Mouse (Mus musculus) c-Kit-positive CD71-positive TER-119-positive erythroid progenitor cells, embryonic 14.5 days (primary cell): ENCODE results near the gene Hoxa5.

Experiments used
- DNase-seq: peaks from one replicate; pipeline ENCODE4 v3.0.0-alpha.2; 2013; ENCODE audit warnings: low spot score

Gene Hoxa5

DNA sequence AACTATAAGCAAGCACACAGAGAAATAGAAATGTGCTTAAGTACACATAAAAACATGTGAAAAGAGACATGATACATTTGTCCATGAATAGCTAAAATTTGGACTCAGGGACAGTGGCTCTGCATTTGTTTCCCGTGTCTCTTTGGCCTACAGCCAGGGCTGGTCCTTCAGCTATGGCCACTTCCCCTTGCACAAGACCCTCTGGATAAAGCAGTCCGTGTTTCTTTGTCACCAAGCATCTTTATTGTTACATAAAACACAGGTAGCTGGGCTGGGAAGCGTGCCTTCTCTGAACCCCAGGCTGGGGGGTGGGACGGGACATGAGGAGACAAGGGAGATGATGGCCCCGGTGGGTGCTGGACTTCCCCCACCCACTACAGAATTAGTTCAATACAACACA lies 9.9 kb upstream of the Hoxa5 start:
- no peak for DNase-seq

DNA sequence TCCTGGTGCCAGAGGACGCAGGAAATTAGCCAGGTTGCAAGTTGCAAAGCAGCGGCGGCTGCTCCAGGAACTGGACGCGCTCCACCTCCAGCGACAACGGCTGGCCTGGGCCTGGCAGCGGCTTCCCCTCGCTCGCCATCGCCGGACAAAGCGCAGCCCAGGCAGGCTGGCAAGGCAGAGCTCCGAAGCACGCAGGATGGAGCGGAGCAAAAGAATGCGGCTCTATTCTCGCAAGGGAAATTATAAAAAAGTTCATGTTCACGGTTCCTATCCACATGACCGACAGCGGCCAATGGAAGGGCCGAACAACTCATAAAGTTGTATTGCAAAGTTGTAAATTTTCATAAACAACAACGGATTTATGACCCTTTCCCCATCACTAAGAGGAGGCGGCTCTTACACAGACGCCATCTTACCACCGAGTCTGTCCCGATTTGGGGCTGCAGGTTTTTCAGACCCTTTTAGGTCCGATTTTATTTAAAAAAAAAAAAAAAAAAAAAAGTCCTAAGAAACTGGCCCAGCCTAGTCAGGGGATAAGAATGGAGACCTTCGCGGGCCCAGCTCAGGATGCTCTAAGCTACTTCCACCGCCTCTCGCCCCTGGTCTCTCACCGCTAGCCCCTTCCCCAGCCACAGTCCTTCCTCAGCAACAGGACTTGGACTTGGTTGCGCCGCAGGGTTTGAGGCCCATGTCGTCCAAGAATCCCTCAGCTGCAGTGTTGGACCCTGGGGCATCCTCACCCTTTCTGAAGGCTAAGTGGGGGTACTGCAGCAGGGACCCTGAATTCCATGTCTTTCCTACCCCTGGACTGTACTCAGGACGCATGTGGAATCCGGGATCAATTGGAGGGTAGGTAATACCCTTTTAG lies 9.0 kb upstream of the Hoxa5 start, which contains the start of the genes Hoxa3 and Gm28308:
Gene Hoxa3, minus strand, starts transcription at position 218 of the 868 bp plus-strand sequence.
Gene Gm28308, minus strand, starts transcription at position 221 of the 868 bp plus-strand sequence.
- no peak for DNase-seq

DNA sequence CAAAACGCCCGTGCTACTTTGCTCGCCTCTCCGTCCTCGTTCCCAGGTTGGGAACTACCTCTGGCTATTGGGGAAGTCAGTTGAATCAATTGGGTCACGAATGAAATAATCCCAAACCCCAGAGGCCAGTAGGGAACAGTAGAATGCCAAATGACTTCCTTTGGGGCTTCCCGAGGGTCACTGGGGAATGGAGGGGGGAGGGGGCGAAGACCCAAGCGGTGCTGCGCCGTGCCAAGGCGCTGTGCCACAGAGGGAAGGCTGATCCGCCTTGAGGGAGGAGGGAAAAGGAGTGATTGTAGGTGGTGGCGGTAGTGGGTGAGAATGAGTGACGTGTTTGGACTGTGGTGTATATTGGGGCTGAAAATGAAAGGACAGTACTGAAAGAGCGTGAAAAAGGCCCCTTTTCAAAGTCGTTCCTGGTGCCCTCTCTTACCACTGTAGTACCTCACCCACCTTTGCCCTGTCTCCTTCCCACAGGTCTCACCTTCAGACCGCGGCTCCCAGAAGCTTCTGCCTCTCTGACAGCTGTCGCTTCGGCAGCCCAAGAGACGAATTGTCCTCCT lies 8.2 kb upstream of the Hoxa5 start:
- no peak for DNase-seq

DNA sequence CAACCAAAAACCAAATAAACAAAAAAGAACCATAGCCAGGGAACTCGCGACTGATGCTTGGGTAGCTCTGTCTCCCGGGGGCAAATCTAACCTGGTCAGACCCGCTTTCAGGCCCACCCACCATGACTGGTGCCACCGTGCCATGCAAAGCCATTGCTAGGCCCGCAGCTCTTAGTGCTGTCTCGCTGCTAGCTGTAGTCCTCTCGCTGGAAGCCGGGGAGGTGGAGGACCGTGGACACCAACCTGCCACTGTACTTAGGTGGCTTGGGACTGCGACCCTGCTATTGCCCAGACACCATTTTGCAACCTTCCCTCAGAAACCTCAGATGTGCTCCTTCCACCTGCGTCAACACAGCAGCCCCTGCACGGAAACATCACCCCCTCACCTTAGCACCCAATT lies 7.6 kb upstream of the Hoxa5 start:
- no peak for DNase-seq

DNA sequence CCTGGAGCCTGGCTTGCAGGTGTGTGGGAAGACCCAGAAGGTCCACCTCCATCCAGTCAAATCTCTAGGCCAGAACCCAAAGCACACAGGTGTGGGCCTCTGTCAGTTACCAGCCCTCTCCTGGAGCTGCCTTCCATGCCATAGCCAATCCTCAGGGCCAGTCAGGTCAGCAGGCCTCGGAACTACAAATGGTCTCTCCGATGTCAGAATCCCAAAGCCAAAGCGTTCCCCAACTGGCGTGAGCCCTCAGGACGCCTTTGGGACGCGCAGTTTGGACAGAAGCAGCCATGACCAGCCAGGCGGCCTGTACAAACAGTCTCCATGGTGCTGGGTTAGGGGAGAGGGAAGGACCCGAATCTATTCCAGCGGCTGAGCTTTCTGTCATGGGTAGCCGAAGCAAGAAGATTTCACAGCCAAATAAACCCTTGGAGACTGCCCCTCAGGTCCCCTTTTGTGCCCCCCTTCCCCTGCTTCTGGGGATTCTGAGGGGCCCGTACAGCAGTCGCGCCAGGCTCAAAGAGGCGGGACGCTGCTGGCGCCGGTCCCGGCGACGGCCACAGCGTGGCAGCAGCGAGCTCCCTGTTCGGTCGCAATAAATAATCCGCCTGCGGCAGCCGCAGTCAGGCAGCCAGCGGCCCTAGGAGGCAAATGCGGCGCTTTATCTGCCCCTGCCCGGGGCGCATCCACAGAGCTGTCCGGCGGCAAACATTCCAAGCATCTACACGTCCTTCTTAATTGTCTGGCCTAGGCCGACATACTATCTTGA lies 7.0 kb upstream of the Hoxa5 start:
- DNase-seq = no peak

DNA sequence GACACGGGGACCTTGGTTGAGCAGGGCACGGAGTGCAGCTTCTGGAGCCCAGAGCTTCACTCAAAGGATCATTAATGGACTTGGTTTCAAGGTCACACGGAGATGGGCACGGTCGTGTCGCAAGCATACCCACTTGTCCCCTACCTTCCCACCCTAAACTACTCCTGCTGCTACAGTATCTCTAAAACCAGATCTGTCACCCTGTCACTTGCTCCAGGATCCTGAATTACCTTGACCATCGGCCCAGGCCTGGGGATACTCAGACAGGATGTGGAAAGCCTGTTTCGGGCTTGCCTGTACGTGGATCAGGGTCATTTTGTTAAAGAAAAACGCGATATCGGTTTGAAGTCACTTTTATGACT lies 5.3 kb upstream of the Hoxa5 start:
- no peak for DNase-seq

DNA sequence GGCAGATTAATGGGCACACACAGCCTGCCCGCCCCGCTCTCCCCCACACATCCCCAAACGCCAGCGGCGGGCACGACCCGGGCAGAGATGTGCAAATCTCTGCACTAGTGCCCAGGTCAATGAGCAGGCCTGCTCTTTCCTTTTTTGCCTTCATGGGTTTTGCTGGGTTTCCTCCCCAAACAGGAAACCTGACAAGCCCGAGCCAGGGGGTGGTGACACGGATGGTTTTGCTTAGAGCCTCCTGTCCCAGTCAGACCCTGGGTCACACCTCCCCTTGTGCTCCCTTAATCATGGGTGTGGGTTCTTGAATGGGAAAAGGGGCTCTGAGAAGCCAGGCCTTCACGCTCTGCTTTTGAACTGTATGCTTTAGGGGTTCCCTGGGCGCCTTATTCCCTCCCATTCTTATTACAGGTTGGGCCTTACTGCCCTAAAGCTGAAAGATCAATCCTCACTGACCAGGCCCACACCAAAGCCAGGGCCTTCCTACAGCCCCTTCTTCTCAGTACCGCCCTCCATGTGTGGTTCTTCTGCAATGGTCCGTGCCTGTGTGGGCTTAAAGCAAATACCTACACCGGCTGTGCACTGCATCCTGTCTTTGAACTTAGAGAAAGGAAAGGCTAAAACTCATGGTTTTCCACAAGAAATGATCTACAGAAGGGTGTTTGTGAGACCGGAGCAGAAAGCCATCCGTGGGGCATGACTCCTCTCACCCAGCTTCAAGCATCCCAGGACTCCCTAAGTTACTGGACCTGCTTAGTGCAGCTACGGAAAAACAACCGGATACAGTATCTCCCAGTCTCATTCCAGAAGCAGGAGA lies 4.7 kb upstream of the Hoxa5 start:
- no peak for DNase-seq

DNA sequence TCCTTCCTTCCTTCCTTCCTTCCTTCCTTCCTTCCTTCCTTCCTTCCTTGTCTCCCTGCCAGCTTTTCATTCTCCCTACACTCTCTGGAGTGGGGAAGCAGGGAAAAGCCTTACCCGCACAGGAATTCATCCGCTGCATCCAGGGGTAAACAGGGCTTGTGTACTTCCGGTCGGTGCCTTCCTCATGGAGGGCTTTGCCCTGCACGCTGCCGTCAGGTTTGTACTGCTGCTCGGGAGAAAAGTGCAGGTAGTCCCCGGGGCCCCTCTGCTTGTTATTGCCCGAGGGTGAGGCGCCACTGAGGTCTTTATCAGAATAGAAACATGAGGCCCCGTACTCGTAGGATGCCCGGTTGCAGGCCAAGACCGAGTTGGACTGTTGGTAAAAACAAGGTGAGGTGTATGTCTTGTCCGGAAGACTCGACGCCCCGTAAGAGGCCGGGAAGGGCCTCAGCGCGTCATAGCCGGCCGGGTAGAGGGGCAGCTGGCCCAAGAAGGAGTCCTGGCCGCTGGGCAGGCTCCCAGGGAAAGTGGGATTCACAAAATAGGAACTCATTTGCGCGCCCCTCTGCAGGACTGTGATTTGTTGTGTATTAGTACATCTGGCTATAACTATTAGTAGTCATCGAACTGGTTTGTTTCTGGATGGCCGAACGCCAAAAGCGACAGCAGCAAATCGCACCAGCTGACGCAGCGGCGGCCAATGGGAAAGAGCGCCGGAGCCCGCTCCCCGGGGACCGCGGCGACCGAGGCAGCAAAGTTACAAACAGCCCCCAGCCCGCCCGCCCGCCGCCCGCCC lies 3.9 kb upstream of the Hoxa5 start, which contains the start of gene Hoxa6:
Gene Hoxa6, minus strand, starts transcription at position 651 of the 796 bp plus-strand sequence.
- no peak for DNase-seq

DNA sequence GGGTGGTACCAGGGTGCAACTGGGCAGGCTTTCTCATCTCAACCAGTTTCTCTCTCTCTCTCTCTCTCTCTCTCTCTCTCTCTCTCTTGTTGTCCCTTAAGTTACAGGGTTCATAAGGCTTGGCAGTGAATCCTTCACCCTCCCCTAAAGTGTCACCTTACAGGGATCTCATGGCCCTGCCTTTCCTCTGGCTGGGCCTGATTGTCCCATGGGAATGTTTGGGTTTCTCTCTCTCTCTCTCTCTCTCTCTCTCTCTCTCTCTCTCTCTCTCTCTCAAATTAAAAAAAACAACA lies 3.2 kb upstream of the Hoxa5 start:
- DNase-seq = no peak

DNA sequence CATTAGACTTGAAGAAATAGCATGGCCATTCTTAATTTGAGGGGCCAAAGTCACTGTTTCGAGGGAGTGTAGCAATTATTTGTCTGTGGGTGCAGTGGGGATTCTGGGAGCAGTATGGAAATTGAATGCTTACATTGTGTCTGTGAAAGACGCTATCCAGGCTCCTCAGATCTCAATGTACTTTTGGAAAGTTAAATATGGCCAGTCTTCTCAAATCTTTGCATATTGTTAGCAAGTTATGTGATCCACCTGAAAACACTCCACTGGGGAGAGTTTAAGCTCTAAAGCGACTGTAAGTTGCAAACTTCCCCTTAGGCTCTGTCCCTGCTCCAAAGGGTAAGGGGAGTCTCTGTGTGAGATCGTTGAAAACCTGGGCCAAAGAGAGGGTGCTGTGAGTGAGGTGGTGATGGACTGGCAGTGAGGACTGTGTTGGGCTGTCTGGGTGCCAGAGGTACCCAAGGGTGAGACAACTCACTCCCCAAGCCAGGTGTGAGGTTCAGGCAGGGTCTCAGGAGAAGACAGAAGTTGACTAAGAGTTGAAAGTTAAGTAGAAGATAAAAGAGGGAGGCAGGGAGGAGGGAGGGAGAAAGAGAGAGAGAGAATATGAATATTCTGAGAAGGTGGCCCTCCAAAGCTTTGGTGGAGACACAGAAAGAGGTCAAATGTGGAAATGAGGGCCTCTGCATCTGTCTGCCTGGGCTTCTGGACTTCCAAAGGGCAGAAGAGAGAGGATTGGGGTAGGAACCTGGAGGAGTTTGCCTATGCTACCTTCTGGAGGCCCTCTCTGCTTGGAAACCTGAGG lies 2.7 kb upstream of the Hoxa5 start:
- no peak for DNase-seq

DNA sequence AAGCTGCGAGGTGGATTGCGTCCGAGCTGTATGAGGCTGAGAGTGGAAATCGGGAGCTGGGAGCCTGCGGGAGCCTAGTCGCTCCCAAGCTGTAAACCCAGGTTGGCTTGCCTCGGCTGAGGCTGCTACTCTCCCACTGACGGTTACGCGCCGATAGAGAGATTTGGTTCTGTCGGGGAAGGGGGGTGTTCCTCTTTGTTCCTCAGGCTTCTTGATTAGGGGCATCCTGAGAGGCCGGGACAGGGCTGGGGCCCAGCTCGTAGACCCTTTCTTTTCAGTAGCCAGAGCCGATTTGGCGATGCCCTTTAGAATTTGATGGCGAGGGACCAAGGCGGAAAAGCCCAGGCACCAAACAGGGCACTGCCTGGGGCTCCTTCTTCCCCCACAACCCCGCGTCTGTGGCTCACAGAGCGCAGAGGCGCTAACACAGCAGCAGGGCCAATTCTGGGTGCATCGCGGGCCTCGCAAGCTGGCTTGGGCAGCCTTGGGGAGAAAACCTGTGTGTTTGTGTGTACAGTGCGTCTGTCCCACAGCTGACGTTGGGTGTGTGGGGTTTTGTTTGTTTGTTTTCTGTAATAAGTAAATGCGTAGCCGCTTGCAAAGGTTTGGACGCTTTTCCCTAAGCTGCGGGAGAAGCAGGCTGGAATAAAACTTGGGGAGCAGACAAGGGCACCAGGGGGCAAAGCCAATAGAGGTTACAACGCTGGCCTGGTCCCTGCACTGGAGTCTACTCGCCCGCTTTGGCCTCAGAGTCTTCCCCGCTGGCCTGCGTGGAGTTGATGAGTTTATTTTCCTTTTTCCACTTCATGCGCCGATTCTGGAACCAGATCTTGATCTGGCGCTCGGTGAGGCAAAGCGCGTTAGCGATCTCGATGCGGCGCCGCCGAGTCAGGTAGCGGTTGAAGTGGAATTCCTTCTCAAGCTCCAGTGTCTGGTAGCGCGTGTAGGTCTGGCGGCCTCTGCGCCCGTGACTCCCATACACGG lies 1.5 kb upstream of the Hoxa5 start:
- DNase-seq = no peak

DNA sequence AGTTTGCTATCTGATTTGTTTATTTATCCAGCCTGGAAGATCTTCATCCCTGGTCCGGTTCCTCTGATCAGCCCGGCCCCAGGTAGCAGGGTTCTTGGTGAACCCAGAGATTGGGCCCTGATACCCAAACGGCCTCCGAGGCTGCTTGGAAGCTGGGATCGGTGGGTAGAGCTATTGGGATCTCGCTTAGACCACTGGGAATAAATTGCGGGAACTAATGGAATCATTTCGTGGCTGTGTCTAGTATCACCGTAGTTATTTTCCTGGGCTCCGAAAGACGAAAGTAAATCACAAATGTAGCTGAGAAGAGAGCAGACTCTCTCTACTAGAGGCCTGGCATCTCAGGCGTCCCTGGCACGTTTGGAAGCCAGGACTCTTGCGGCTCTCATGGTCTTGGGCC lies 834 bp upstream of the Hoxa5 start:
- DNase-seq = no peak

DNA sequence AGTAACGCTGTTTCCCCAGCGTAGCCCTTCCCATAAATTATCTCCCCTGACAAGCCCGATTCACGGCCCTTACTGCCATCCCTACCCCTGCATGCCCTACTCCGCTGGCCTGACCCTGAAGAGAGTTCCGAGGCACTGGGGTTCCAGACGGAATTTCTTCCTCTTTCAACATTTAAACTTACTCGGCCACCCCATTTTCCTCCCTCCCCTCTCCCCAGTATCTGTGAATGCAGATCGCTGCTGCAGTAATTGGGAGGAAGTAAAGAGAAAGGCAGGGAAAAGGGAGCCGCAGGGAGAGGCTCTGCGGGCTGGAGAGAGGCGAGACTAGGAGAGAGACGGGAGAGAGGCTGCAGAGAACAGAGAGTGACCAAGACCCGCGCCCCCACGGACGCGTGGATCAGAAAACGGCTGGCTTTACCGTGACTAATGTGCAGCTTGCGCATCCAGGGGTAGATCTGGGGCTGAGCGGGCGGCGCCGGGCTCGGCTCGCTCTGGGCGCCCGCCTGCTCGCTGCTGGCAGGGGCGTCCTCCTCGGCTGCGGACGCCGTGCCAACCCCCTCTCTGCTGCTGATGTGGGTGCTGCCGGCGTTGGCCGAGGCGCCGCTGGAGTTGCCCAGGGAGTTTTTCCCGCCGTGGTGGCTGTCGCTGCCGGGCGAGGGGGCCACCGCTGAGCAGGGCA lies 877 bp downstream of the Hoxa5 start:
- no peak for DNase-seq

DNA sequence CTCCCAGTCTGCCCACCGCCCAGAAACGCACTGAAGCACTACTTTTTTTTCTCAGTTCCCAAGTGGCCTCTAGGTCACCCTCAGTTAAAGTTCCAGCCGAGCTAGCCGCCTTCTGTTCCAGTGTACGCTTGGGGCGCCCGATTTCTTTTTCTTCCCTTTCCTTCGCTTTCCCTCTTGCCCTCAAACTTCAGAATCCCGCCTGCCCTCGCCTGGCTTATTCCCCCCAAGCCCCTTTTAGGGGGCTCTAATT lies 1.3 kb downstream of the Hoxa5 start:
- DNase-seq = no peak

DNA sequence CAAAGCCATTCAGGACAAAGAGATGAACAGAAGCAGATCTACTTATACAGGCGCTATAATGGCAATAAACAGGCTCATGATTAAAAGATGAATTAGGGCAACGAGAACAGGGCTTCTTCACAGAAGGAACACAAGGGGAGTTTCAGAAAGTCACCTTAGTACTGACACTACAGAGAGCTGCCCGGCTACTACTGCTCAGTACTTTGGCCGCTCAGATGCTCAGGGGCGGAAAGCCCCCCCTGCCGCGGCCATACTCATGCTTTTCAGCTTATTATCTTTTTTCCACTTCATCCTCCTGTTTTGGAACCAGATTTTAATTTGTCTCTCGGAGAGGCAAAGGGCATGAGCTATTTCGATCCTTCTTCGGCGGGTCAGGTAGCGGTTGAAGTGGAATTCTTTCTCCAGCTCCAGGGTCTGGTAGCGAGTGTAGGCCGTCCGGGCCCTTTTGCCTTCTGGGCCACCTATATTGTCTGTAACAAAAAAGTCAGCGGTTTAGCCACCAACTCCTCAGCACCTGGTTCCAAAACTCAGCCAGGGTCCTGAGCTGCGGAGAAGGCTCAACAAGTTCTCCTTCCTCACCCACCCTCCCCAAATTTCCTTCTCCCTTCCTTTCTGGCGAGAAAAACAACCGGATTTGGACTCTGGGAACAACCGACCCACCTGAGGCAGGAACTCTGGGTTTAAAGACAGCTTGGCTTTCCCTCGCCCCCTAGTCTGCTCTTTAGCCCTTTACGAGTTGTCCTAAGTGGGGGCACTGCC lies 1.8 kb downstream of the Hoxa5 start:
- no peak for DNase-seq

DNA sequence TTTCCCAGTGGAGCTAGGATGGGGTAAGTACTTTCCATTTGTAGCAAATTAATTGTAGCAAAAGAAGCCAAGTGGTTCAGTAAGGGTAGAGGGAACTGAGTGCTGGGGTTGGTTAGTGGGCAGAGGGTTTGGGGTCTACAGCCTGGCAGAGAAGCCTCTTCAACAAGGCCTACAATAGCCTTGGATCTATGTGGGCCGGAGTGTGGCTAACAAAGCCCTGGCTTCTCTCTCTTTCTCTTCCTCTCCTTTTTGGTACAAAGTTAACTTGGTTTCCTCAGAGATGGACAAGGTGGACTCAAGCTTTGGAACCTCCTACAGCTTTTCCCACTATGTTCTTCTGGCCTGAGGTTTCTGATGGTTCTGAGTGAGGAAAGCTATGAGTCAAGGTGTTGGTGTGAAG lies 3.1 kb downstream of the Hoxa5 start:
- DNase-seq = no peak

DNA sequence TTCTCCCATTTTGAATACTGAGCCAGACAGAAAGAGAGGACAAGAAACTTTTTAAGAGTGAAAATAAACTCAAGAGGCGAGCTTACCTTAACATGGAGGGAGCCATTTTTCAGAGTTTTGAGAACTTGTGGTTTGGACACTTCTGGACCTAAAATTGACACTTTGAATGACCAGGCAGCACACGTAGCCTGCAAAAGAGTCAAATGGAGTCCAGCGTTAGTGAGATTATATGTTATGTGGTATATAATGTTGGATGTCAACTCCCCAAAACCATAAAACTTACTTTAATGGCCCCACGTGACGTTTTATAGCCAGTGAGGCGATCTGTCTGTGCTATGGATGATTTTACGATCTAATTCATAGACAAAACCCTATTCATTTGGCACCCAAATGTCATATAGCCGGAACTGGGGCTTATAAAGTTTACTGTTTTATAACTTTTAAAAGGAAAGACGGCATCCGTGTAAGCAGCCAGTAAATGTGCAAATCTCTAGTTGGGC lies 3.6 kb downstream of the Hoxa5 start:
- DNase-seq = no peak

DNA sequence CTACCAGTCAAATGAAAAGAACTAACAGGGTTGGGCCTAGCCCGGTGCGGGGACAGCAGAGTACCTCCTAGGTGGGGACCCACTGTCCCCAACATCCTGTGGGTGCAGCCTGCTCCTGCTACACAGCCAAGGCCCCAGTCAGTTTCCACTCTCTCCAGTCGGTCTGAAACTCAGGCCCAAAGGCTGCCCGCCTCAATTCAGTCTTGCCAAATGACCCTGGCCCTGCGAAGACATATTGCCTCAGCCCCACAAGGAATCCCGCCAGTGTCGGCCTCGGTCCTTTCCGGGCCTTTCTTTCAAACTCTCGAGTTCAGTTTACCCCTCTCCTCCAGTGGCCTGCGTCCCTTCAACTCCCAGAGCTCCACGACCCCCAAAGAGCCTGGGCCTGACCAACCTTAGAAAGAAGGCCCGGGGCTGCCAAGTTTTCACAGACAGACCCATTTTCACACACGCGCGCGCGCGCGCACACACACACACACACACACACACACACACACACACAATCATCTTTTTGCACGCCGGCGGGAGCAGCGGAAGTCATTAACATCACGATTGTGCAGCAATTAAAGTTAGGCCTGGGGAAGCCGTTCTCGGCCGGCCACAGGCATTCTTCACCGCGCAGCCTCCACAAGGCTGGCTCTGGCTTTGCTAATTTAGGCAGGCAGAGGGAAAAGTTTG lies 4.2 kb downstream of the Hoxa5 start:
- DNase-seq = no peak
